Mouse (Mus musculus): Measurements from ENCODE around the gene Psg22. TPM values are rescaled to one million over a fixed set of nuclear protein-coding genes. Genes with fewer than 3 reads are reported as not detected.

Gene Psg22
- polyA plus RNA-seq, 1 experiment, result not detected

Other genes starting within 250 kb of the Psg22 start
- gene Psg26, start 233.9 kb upstream of the Psg22 start, polyA plus RNA-seq (2012; rRNA removed), result not detected in 2 replicates
- 0.03 TPM in 1 of 2 replicates, not detected in the other for gene Psg25, start 185.8 kb upstream of the Psg22 start, polyA plus RNA-seq (2012; rRNA removed)
- gene Psg27, start 150.8 kb upstream of the Psg22 start, polyA plus RNA-seq (2012; rRNA removed), result 0.05 TPM in 1 of 2 replicates, not detected in the other
- 0.05 TPM in 1 of 2 replicates, not detected in the other for gene Psg23, start 101.6 kb upstream of the Psg22 start, polyA plus RNA-seq (2012; rRNA removed)
- not detected in 2 replicates for gene Psg21, start 61.4 kb upstream of the Psg22 start, polyA plus RNA-seq (2012; rRNA removed)
- gene Psg20, start 31.9 kb upstream of the Psg22 start, polyA plus RNA-seq (2012; rRNA removed), result not detected in 2 replicates
- 0.08 TPM in 1 of 2 replicates, not detected in the other for gene Psg19, start 80.4 kb downstream of the Psg22 start, polyA plus RNA-seq (2012; rRNA removed)
- gene Psg17, start 103.5 kb downstream of the Psg22 start, polyA plus RNA-seq (2012; rRNA removed), result 0.15 TPM in 1 of 2 replicates, not detected in the other
- gene Mill2, start 121.9 kb downstream of the Psg22 start, polyA plus RNA-seq (2012; rRNA removed), result 2.0 and 2.1 TPM in 2 replicates
- 17.3 TPM in 2 replicates for gene Pglyrp1, start 153.2 kb downstream of the Psg22 start, polyA plus RNA-seq (2012; rRNA removed)
- gene Ccdc61, start 192.3 kb downstream of the Psg22 start, polyA plus RNA-seq (2012; rRNA removed), result 16.3 and 17.6 TPM in 2 replicates
- gene Nova2, start 207.8 kb downstream of the Psg22 start, polyA plus RNA-seq (2012; rRNA removed), result 12.8 and 14.5 TPM in 2 replicates

All from cerebellum, adult 2 months (tissue).